Mouse (Mus musculus) olfactory bulb, adult 2 months (tissue): ENCODE measurements around the gene Celsr3. TPM values are rescaled to one million over a fixed set of nuclear protein-coding genes. Genes with fewer than 3 reads are reported as not detected.
A peak's percentile ranks its signal among the peaks of the same experiment; 100 is the strongest.

Experiments used
- H3K27ac ChIP-seq: fragments of 200-500 bp; 2 replicates; pipeline ENCODE4 v1.5.1; 2012; ENCODE audit warnings: low read depth, low read length; ENCODE audit not compliant: insufficient read depth
- H3K4me1 ChIP-seq: fragments of 200-500 bp; 2 replicates; pipeline ENCODE4 v1.6.1; 2012; ENCODE audit warnings: low read length; ENCODE audit not compliant: control insufficient read depth, insufficient read depth
- H3K4me3 ChIP-seq: fragments of 200-500 bp; 2 replicates; pipeline ENCODE4 v1.5.1; 2012; ENCODE audit warnings: mild to moderate bottlenecking, low read depth, low read length, moderate library complexity; ENCODE audit not compliant: insufficient read depth
- CTCF ChIP-seq: fragments of 200-500 bp; IDR thresholded peaks from 2 replicates; pipeline ENCODE4 v1.5.1; 2012; ENCODE audit warnings: low read depth, mild to moderate bottlenecking, low read length, moderate library complexity; ENCODE audit not compliant: insufficient read depth
- POLR2A ChIP-seq: fragments of 200-500 bp; IDR thresholded peaks from 2 replicates; pipeline ENCODE4 v1.6.1; 2012; ENCODE audit warnings: mild to moderate bottlenecking, low read depth, low read length, moderate library complexity; ENCODE audit not compliant: insufficient read depth
- WGBS: fragments of 180-500 bp; shearing (Covaris S2); methylation state at CpG from one replicate; pipeline ENCODE4 v1.1.7; 2018; 5-methylcytosine and 5-hydroxymethylcytosine counted together
- polyA plus RNA-seq: library from polyadenylated mRNA; stranded (reverse); fragments of >200 nt; gene quantifications from 2 replicates; pipeline ENCODE4 v1.2.4, GENCODE M21; 2012; ENCODE audit warnings: low replicate concordance; ENCODE audit not compliant: missing spikeins, insufficient read depth, insufficient read length

Gene Celsr3
- not detected in 2 replicates for polyA plus RNA-seq

DNA sequence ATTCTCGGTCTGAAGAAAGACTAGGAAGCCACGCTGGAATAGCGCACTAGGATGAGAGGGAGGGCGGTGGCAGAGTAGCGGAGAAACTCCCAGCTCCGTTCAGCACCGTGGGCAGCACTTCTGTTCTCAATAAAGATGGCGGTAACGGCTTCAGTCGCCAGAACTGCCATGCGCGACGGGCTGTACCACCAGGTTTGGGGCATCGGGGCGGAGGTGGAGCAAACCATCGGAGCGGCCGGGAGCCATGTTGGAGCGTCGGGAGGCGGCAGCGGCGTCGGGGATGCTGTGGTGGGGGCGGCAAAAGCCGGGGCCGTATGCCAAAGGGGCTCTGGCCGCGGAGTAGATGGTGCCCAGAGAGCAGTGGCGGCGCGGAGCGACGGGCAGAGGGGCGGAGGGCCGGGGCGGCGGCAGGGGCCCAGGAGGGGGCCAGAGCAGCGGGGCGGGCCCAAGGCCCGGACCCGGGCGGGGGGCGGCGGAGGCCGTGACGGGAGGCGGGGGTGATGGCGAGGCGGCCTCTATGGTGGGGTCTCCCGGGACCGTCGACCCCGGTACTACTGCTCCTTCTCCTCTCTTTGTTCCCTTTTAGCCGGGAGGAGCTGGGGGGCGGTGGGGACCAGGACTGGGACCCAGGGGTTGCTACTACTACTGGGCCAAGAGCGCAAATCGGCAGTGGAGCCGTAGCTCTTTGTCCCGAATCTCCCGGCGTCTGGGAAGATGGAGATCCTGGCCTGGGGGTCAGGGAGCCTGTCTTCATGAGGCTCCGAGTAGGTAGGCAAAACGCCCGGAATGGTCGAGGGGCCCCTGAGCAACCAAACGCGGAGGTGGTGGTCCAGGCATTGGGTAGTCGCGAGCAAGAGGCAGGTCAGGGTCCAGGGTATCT lies at the start of gene Celsr3:
Gene Celsr3, plus strand, starts transcription at position 501 of the 880 bp plus-strand sequence.
- H3K4me1 ChIP-seq = peaks cover 31% of the 10 kb centered on the region
- under 1% methylated on average over 63 of the region's 70 CpGs for WGBS
- peak within 1 kb of the TSS; percentile 86 for H3K4me3 ChIP-seq
- 0 out of 2 replicates have a peak within 1 kb of the TSS, but pooled peaks have one; percentile 18 for H3K27ac ChIP-seq
- TF ChIP-seq POLR2A = peak; percentile 41; the same call in 1 of the 2 replicates
- no peak for TF ChIP-seq CTCF

DNA sequence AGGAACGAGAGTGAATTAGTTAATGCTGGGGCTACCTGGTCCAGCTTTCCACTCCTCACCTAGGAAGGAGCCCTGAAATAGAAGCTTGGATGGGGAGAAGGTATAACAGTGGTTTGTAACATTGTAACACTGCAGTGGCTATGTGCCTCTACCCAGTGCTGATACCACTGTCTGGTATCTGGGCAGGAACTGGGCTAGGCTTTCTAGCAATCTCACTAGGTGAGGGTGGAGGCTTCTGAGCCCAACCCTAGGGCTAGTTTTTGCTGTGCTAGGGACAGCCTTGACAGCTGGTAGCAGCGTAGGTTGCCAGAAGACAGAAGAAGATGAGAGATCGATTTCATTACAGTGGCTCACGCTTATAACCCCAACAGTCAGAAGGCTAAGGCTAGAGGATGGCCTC lies 49.5 kb upstream of the Celsr3 start:
- WGBS = 92% methylated on average over 4 of the region's 4 CpGs
- TF ChIP-seq CTCF (no peak), POLR2A (no peak)
- Histone ChIP-seq H3K4me1 (peaks cover 3% of the 10 kb centered on the region; the same call in 1 of the 2 replicates), H3K27ac (no peak overlapping the region), H3K4me3 (no peak overlapping the region)

DNA sequence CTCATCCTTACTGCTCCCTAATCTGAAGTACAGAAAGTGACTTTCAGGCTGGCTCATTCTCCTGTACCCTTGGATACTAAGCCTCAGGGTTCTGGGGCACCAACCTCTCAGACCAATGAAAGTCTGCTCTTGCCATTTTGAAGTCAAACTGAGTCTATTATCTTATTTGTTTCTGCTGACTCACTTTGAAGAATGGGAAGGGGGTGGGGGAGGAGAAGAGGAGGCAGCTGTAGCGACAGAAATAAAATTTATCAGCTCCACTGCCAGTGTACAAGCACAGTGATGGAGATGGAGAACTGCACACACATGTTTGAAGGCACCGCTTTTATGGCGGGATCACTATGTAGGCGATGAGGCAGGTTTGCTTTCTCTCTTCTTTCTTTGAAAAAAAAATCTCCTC lies 48.8 kb upstream of the Celsr3 start:
- TF ChIP-seq CTCF (no peak), POLR2A (no peak)
- Histone ChIP-seq H3K27ac (no peak overlapping the region), H3K4me3 (no peak overlapping the region), H3K4me1 (peaks cover 8% of the 10 kb centered on the region)
- WGBS = 68% methylated on average over 4 of the region's 4 CpGs

DNA sequence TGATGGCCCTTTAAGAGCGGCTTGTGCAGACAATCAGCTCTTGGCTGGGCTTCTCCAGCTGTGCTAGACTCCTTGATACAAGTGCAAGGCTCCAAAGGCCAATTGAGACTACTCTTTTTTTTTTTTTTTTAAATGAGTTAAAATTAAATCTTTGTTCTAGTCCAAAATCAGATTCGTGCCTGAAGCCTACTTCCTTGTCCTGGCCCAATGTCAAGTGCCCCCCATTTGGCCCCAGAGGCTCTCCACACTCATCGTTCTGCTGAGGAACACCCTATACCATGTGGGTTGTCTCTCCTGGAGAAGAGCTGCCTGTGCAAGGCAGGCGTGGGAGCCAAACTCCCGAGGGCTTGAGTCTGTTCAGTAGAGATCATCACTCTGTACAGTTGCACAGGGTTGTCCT lies 45.2 kb upstream of the Celsr3 start:
- TF ChIP-seq POLR2A (no peak), CTCF (no peak)
- WGBS = 22% methylated on average over 5 of the region's 5 CpGs

DNA sequence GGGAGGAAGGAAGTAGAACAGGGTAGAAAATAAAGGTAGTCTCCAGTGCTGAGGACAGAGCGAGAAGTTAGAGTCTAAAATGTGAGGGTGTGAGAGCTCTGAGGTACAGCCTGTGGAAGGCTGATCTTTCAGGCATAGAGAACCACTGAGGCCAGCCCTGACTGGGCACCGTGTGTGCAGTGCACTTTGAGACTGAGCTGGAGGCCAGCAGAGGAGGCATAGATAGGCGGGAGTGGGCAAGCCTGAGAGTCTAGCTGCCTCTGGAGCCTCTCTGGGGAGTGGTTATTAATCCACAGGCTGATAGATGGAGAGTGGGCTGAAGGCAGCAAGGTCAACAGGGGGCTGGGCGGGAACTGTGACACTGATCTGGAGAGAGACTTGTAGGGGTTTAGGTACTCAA lies 44.2 kb upstream of the Celsr3 start:
- TF ChIP-seq CTCF (no peak), POLR2A (no peak)
- 73% methylated on average over 4 of the region's 4 CpGs for WGBS
- H3K4me1 ChIP-seq = peaks cover 13% of the 10 kb centered on the region
- no peak overlapping the region for H3K27ac ChIP-seq
- H3K4me3 ChIP-seq = no peak overlapping the region

More for the DNA sequence above, 45.2 kb upstream of the Celsr3 start:
- H3K4me1 ChIP-seq = peaks cover 12% of the 10 kb centered on the region
- no peak overlapping the region for H3K4me3 ChIP-seq
- H3K27ac ChIP-seq = peak overlapping the region; percentile 16; the same call in 1 of the 2 replicates

DNA sequence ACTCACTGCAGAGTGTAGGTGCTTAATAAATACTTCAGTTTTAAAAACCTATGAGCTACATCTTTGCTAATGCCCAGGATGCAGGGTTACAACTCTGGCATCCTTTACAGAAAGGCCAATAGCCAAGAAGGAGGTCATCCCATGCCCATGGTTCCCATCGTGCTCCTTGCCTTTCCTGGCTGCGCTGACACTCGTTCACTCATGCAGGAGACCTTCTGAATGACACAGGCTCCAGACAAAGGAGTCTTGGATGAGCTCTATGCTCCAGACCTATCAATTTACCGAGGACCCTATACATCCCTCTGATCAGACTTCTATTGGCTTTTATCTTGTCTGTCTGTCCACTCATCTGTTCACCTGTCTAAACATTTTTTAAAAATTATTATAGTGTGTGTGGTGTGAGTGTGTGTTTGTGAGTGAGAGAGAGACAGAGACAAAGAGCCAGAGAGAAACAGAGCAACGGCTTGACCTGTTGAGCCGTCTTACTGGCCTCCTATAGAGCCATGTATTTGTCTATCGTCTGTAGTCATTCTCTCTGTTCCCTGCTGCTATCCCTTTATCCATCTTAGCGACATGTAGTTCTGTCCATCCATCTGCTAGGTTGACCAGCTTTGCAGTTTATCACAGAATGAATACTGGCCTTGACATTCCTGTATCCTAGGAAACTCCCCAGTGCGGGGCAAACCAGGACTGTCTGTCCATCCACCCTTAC lies 43.1 kb upstream of the Celsr3 start:
- TF ChIP-seq CTCF (no peak), POLR2A (no peak)
- H3K4me3 ChIP-seq = peak overlapping the region; percentile 100
- H3K27ac ChIP-seq = peak overlapping the region; percentile 36
- peaks cover 14% of the 10 kb centered on the region for H3K4me1 ChIP-seq
- 22% methylated on average over 9 of the region's 9 CpGs for WGBS

DNA sequence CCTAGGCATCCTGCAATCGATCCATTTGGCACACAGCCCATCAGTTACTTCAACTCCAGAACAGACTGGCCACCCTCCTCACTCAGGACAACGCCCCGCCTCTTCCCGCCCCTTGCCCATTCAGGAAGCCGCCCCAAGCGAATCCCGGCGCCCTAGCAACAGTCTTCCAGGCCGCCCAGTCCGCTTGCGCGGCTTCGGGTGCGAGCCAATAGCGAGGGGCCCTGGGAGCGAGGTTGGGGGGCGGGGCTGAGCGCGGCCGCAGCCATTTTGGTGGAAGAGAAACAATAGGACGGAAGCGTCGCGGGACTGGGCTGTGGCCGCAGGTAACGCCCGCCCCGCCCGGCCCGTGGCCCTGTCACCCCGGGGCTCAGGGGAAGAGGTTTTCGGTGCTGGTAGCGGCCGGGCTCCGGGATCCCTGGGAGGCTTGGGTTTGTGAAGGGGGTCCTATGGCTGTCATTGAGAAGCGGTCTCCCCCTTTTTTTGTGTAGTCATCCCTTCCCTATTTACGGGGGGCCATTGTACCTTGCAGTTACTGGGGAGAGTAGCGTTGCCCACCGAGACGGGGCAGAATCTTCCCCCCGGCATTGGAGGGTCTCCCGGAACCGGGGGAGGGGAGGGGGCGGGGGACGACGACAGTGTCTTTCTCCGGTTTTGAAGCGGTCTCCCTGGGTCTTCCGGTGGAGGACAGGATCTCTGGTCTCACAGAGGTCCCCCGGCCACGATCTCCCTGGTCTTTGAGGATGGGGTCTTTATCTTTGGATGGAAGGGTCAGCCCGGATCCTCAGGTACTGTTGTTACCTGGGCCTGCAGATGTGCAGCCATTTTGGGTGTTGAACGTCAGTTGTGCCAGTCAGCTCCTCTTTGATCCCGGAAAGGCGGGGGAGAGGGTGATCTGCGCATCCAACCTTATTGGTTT lies 42.3 kb upstream of the Celsr3 start, which contains the start of gene Ip6k2:
Gene Ip6k2, plus strand, starts transcription at position 249 of the 916 bp plus-strand sequence.
- Histone ChIP-seq H3K4me1 (peaks cover 14% of the 10 kb centered on the region), H3K4me3 (peak within 1 kb of the TSS; percentile 100), H3K27ac (peak within 1 kb of the TSS; percentile 98)
- WGBS = under 1% methylated on average over 56 of the region's 56 CpGs
- TF ChIP-seq CTCF (no peak; the same call in 1 of the 2 replicates), POLR2A (peak; percentile 74)

DNA sequence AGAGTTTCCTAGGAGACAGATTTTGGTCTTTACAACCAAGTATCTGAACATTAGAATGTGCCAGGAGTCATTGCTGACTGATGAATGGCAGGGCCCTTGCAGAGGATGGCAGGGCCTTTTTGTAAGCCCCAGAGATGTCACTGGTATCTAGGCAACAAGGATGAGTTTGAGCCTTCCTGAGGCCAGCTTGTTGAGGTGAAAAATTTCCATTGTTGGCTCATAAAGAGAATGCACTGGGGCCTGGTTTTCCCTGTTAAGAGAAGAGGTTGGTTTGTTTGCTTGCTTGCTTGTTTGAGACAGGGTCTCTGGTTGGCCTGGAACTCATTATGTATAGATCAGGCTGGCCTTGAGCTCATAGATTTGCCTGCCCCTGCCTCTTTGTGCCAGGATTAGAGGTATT lies 40.7 kb upstream of the Celsr3 start:
- no peak for TF ChIP-seq POLR2A
- no peak for TF ChIP-seq CTCF
- Histone ChIP-seq H3K4me1 (peaks cover 14% of the 10 kb centered on the region), H3K27ac (peak overlapping the region; percentile 12; the same call in 1 of the 2 replicates)

More for the DNA sequence above, 40.7 kb upstream of the Celsr3 start:
- H3K4me3 ChIP-seq = peak overlapping the region; percentile 40
